Mouse (Mus musculus) spleen, adult 2 months (tissue): Measurements from ENCODE around the gene Foxp4. TPM values are rescaled to one million over a fixed set of nuclear protein-coding genes. Genes with fewer than 3 reads are reported as not detected.
"Not testable (repeated sequence)": the region's sequence is repeated elsewhere in the genome, so short reads cannot be mapped to it uniquely, and the experiment has no call there.

ENCODE experiments used
- DNase-seq, 2 experiments: peaks; one replicate each; pipeline versions ENCODE4 v3.0.0 to v3.0.0-alpha.2; 2012 to 2021; ENCODE audit warnings: low spot score in 2 of 2, low read depth in 1 of 2
- H3K27ac ChIP-seq: fragments of 200-500 bp; 2 replicates; pipeline ENCODE4 v1.5.1; 2012; ENCODE audit warnings: low read length, inconsistent platforms; ENCODE audit not compliant: insufficient read depth
- H3K27me3 ChIP-seq: fragments of 200-500 bp; 2 replicates; pipeline ENCODE4 v1.6.1; 2012; ENCODE audit warnings: mild to moderate bottlenecking, moderate library complexity, low read length, inconsistent platforms; ENCODE audit not compliant: control insufficient read depth, insufficient read depth
- H3K36me3 ChIP-seq: fragments of 200-500 bp; 2 replicates; pipeline ENCODE4 v1.6.1; 2012; ENCODE audit warnings: mild to moderate bottlenecking, low read length, inconsistent platforms; ENCODE audit not compliant: control insufficient read depth, insufficient read depth
- H3K4me1 ChIP-seq: fragments of 200-500 bp; 2 replicates; pipeline ENCODE4 v1.6.1; 2011; ENCODE audit warnings: inconsistent platforms; ENCODE audit not compliant: control insufficient read depth, insufficient read depth, insufficient read length
- H3K4me3 ChIP-seq: fragments of 200-500 bp; 2 replicates; pipeline ENCODE4 v1.5.1; 2011; ENCODE audit warnings: mild to moderate bottlenecking, inconsistent platforms; ENCODE audit not compliant: insufficient read depth, insufficient read length; ENCODE audit errors: extremely low read depth
- CTCF ChIP-seq: fragments of 200-500 bp; IDR thresholded peaks from 2 replicates; pipeline ENCODE4 v1.5.1; 2011; ENCODE audit warnings: mild to moderate bottlenecking, inconsistent platforms; ENCODE audit not compliant: insufficient read depth, insufficient read length, insufficient replicate concordance; ENCODE audit errors: extremely low read depth
- POLR2A ChIP-seq: fragments of 200-500 bp; IDR thresholded peaks from 2 replicates; pipeline ENCODE4 v1.6.1; 2011; ENCODE audit warnings: low read depth, low read length, inconsistent platforms
- WGBS: fragments of 180-500 bp; shearing (Covaris S2); methylation state at CpG from one replicate; pipeline ENCODE4 v1.1.7; 2018; 5-methylcytosine and 5-hydroxymethylcytosine counted together
- polyA plus RNA-seq: library from polyadenylated mRNA; depleted of rRNA; stranded (reverse); fragments of >200 nt; gene quantifications from 2 replicates; pipeline ENCODE4 v1.2.3, GENCODE M21; 2012

The Foxp4 gene
- polyA plus RNA-seq, 1 experiment = 62.0 TPM

DNA sequence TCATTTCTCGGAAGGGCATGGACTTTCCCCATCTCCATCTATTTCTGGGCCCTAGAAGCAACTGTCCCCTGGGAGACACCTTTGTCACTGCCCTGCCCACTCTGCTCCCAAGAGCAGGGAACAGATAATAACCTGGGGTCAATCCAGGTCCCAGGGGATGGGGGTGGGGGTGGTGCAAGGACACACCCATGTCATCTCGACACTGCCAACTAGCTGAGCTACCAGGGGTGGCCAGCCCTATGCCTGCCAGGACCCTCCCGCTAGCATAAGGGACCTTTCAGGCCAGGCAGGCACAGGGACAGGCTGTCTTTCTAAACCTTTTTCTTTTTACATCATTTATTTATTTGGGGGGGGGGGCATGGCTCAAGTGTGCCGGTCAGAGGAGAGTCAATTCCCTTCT is 61.4 kb downstream of the Foxp4 start:
- no peak for TF ChIP-seq POLR2A
- no peak for TF ChIP-seq CTCF
- DNase-seq = no peak
- H3K36me3 ChIP-seq = no peaks in the 10 kb centered on the region
- H3K27me3 ChIP-seq = no peaks in the 10 kb centered on the region
- 89% methylated on average over 4 of the region's 4 CpGs for WGBS
- H3K4me1 ChIP-seq = peaks cover 2% of the 10 kb centered on the region; the same call in 1 of the 2 replicates
- H3K27ac ChIP-seq = no peak overlapping the region
- H3K4me3 ChIP-seq = no peak overlapping the region

DNA sequence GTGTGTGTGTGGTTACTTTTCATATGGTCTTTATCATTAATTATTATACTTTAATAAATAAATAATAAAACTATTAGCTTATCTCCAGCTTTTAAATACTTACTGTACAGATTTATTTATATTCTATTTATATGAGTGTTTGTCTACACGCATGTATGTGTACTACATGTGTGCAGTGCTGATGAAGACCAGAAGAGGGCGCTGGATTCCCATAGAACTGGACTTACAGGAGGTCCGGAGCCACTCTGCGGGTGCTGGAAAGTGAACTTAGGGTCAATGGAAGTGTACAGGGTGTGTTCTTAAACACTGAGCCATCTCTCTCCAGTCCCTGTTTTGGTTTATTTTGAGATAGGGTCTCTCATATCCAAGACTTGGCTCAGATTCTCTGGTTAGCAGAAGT is 68.9 kb downstream of the Foxp4 start:
- no peak for DNase-seq
- TF ChIP-seq CTCF (no peak), POLR2A (no peak)
- Histone ChIP-seq H3K4me3 (no peak overlapping the region), H3K4me1 (no peaks in the 10 kb centered on the region; the same call in 1 of the 2 replicates), H3K36me3 (no peaks in the 10 kb centered on the region), H3K27ac (no peak overlapping the region), H3K27me3 (no peaks in the 10 kb centered on the region)
- WGBS = 80% methylated on average over 4 of the region's 4 CpGs

DNA sequence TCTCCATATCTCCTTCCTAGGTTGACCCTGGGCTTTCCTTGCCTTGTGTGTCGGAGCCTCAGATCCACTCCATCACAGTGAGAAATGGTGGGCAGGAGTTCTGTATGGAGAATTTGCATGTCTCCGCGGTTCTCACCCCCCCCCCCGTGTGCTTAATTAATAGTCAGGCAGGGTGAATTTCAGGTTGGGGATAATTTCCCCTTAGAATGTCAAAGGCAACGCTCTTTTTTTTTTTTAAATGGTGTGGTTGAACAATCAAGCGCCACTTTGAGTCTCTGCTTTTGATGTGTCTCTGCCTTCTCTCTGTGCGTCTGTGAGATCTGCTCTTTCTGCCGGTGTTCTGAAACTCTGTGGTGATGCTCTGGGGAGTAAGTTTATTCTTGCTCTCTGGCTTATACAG is 69.5 kb downstream of the Foxp4 start:
- no peak for DNase-seq
- H3K4me3 ChIP-seq = no peak overlapping the region
- TF ChIP-seq CTCF (no peak), POLR2A (no peak)
- 81% methylated on average over 8 of the region's 8 CpGs for WGBS
- no peaks in the 10 kb centered on the region; the same call in 1 of the 2 replicates for H3K4me1 ChIP-seq
- no peaks in the 10 kb centered on the region for H3K27me3 ChIP-seq
- H3K27ac ChIP-seq = no peak overlapping the region
- no peaks in the 10 kb centered on the region for H3K36me3 ChIP-seq

DNA sequence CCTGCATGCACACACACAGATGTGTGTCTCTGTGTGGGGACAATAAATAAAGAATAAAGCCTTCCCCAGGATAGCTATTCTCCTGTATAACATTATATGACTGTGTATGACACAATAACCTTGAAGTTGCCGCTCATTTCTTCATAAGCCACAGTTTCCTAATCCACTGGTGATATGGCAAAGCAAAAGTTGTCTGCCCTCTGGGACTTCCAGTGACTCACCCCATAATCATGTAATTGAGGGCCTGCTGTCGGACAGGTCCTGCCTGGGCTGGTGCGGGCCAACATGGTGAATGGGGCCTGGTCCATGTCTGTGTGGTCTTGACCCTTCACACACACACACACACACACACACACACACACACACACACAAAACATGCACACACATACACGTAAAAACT is 70.7 kb downstream of the Foxp4 start:
- TF ChIP-seq POLR2A = no peak
- no peak for TF ChIP-seq CTCF
- Histone ChIP-seq H3K27ac (no peak overlapping the region), H3K4me1 (no peaks in the 10 kb centered on the region; the same call in 1 of the 2 replicates), H3K4me3 (no peak overlapping the region), H3K36me3 (no peaks in the 10 kb centered on the region), H3K27me3 (no peaks in the 10 kb centered on the region)
- DNase-seq = no peak
- 91% methylated on average over 4 of the region's 4 CpGs for WGBS

DNA sequence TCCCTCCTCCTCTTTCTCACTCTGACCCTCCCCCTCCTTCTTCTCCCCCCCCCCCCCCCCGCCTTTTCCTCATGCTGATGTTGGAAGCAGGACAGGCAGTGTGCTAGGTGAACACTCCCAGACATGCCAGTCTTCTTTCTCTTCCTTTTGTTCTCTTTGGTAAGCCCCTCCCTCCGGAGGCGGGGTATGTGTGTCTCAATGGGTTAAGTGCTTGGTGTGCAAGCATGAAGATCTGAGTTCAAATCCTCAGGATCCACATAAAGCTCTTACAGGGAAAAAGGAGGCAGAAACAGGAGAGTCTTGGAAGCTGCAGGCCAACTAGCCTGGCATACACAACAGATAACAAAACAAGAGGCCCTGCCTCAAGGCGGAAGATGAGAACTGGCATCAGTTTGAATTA is 71.1 kb downstream of the Foxp4 start:
- 84% methylated on average over 4 of the region's 4 CpGs for WGBS

DNA sequence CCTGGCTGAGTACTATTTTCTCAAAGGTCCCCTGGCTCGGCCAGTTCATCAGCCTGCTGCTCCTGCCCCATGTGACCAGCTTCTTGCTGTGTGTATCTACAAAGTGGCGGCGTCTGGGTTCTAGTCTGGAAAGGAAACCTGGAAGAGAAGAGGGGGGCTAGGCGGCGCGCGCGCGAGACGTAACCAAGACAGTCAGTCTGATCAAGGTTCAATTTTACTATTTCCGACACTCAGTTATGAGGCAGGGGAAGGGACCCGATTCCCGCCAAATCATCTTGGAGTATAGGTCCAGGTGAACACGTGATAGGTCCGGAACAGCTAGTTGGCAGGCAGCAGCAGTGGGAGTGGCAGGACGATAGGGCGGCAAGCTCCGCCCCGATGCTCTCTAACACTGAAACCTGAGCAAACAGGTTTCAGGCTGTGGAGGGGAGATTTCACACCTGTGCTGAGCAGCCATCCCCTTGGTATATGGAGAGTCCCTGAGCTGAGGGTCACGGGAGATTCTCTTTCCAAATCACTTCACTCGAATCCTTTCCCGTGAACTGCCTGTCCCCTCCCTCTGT is 72.6 kb downstream of the Foxp4 start:
- H3K4me3 ChIP-seq, H3K36me3 ChIP-seq, DNase-seq, H3K4me1 ChIP-seq, H3K27ac ChIP-seq, H3K27me3 ChIP-seq: not testable (repeated sequence)
- 27% methylated on average over 22 of the region's 22 CpGs for WGBS

More for the DNA sequence above, 71.1 kb downstream of the Foxp4 start:
- no peak overlapping the region for H3K4me3 ChIP-seq
- H3K27ac ChIP-seq = no peak overlapping the region
- no peaks in the 10 kb centered on the region; the same call in 1 of the 2 replicates for H3K4me1 ChIP-seq
- DNase-seq = no peak
- no peaks in the 10 kb centered on the region for H3K36me3 ChIP-seq
- no peaks in the 10 kb centered on the region for H3K27me3 ChIP-seq
- no peak for TF ChIP-seq POLR2A
- TF ChIP-seq CTCF = no peak

DNA sequence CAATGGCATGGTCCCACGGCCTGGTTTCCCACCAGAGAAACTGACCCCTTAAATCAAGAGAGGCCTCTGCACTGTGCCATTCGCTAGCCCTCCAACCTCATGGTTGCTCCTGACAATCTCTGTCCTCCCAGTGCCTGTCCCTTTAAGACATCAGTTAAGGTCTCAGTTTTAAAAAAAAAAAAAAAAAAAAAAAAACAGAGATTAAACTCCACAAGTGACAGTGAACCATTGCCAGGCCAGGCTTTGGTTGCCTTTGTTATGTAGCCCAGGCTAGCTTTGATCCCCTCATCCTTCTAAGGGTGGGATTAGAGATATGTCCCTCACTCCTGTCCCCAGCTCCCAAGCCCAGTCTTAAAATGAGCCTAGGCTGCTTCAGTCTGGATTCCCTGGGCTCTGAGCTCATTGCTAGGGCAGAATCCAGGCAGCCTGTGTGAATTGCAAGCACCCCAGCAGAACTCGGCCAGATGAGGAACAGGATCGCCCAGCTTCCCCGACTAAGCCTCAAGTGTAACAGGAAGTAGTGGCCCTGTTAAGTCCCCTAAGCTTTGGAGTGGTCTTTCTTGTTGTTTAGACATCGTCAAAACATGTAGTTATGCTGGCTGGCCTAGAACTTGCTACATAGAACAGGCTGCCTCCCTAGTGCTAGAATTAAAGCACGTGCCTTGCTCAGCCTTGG is 73.7 kb downstream of the Foxp4 start:
- Histone ChIP-seq H3K4me3 (no peak overlapping the region), H3K27ac (no peak overlapping the region), H3K27me3 (no peaks in the 10 kb centered on the region), H3K36me3 (no peaks in the 10 kb centered on the region), H3K4me1 (no peaks in the 10 kb centered on the region; the same call in 1 of the 2 replicates)
- WGBS = 52% methylated on average over 7 of the region's 7 CpGs
- DNase-seq = no peak
- no peak for TF ChIP-seq POLR2A
- no peak for TF ChIP-seq CTCF
